Mouse (Mus musculus): ENCODE data around the gene Crlf2.

Gene Crlf2

DNA sequence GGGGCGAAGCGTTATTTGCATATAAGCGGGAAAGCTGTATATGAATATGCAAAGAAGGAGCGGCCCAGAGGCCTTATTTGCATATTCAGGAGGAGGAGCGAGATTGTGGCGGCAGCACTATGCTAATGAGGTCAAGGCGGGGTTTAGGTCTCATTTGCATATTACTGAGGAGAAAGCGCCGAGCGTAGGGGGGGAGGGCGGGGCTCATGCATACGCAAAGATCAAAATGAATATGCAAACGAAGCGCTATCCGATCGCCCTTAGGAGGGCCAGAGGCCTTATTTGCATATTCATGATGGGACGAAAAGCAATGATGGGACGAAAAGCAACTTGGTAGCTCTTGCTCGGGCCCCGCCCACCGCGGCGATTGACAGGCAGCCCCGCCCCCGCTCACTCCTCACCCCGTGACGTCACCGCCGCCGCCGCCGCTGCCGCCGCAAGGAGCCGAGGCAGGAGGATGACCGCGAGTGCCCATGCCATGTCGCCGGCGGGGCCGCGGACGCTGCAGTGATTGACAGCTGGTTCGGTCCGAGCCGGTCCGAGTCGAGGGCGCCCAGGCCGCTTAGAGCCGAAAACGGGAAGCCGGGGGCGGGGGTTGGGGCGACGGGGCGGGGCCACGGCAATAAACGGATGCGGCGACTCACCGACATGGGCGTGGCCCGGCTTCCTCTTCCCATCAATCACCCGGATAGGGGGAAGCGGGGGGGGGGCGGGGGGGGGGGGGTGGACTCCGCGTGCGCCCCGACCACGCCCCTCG lies at the start of gene Crlf2:
TSS of gene Crlf2 (minus strand) at position 590 of the 757 bp plus-strand sequence.
- DNase-seq = peak; percentile 95 to 98

DNA sequence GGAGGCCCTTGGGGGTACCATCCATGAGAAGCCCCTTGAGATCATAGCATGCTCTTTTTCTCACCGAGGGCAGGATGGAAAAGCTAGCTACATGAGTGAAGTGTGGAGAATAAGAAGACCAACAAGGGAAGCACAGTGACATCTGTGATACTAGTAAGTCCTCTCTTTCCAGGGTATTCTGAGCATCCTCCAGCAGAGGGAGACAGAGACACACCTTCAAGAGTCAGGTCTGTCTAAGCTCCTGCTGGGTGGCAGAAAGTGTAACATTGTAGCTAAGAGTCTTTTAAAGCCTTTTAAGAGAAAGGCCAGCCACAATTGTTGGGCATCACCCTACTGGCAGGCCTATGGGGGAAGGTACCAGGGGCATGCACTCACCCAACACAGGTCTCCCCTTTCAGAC lies 43.8 kb upstream of the Crlf2 start:
- DNase-seq = peak in 1 of 2 experiments; percentile 2

DNA sequence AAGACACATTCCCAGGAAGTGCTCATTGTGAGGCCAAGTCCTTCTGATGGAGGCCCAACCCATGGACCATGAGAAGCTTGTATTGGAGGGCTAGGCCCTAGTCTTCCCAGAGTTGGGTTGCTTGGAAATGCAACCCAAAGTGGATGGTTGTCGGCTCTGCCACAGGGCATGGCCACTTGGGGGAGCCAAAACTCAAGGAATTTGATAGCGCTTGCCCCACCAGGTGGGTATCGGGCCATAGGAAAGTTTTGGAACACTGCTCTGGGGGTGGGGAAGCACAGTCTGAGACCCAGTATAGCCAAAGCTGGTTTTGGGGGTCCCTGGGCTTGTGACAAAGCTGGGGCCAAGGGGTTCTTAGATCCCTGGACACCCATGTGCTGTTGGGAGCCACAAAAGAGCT lies 42.3 kb upstream of the Crlf2 start:
- peak; percentile 8 to 32 for DNase-seq

DNA sequence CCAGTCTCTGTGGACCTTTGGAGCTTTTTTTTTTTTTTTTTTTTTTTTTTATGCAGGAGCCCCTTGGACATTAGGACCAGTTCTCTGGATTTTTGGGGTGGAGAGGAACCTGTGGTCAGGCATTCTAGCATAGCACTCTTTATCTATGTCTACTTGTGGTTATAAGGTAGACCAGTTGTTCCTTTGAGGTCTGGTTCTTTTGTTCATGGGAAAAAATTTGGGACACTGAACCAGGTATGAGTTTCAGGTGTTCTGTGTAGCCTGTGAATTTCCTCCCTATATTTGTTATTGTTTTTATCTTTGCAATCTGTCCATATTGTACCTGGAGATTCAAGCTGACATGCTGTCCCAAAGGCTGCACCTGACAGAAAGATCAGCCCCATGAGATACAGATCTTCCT lies 40.1 kb upstream of the Crlf2 start:
- no peak for DNase-seq

DNA sequence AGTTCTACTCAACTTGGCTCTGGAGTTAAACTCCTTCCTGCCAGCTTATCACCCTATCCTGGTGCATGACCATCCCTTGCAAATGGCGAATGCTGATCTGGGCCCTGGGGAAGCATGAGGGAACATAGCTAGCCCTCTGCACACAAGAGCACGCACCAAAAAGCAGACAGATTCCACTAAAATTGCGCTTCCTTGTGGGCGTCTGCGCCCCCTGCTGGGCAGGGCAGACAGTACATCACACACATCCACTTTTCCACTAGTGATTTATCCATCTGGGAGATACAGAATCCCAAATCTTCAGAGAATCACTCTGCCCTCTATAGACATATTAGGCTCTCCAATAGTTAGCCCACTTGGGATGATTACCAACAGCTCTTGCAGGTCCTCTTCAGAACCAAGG lies 37.9 kb upstream of the Crlf2 start:
- DNase-seq = no peak

DNA sequence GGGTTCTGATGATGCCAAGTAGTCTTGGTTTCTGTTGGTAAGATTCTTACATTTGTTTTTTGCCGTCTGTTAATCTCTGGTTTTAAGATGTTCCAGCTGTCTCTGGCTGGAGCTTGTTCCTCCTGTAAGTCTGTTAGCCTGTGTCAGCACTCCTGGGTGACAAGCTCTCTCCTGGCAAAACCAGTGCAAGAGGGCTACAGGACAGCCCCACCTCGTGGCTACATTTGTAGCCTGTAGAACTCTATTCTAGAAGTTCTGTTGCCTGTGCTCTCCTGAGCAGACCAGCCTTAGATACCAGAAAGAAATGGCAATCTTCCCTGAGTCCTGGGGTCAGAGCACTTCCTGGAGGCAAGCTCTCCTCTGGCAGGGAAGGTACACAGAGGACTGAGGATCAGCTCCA lies 4.0 kb upstream of the Crlf2 start:
- no peak for DNase-seq

DNA sequence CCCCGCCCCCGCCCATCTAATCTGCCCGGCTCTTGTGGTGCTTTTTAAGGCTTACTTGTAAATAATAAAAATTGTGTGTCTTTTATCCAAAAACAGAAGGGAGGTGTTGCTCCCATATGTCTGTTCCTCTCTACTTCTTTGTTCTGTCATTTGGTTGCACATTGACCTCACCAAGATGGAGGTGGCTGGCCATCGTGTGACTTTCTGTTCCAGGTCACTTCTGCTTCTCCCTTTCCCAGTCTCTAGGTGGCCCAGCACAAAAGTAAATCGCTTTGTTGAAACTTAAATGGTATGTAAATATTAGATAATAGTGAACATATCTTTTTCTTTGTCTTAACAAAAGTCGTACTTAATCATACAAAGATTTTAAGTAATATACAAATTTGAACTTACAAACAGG lies 398 bp upstream of the Crlf2 start:
- peak in 1 of 2 experiments; percentile 8 for DNase-seq

DNA sequence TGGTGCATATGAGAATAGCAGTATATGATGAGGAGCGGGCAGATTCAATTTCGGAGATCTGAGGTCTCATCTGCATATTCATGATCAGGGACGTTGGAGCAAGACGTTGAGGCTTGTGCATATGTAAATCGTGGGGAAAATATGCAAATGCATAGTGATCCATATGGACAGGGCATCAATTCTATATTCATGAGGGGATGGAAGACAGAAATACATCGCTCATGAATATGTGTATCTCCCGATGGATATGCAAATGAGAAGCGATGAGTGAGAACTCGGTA lies 730 bp downstream of the Crlf2 start:
- no peak for DNase-seq

DNA sequence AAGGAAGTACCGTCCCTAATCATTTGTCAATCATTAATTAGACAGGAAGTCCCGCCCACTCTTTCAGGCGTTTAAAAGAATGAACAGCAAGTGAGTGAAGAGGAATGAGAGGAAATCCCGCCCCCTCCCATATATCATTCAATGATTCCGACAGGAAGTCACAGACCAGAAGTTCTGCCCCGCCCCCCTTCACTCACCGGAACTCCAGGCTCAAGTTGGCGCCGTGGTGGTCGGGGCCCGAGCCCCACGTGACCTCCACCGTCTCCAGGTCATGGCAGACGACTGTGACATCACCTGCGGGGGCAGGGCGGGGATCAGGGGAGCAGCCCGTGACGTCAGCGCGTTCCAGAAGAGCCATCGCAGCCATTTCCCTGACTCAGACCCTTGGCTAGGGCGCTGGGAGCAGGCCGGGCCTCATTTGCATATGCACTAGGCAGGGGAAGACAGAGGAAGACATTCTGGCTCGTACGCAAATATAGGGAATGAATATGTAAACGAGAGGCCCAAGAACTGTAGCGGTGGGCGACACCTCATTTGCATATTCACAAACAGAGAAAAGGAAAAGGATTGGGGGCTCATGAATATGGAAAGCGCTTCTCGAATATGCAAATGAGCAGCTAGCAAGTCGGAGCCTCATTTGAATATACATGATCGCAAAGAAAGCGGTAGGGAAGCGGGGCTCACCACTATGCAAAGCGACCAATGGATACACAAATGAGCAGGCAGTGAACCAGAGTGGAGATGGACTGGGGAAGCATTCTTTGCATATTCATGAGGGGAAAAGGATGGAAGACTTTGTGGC lies 1.3 kb downstream of the Crlf2 start:
- peak; percentile 98 to 99 for DNase-seq

DNA sequence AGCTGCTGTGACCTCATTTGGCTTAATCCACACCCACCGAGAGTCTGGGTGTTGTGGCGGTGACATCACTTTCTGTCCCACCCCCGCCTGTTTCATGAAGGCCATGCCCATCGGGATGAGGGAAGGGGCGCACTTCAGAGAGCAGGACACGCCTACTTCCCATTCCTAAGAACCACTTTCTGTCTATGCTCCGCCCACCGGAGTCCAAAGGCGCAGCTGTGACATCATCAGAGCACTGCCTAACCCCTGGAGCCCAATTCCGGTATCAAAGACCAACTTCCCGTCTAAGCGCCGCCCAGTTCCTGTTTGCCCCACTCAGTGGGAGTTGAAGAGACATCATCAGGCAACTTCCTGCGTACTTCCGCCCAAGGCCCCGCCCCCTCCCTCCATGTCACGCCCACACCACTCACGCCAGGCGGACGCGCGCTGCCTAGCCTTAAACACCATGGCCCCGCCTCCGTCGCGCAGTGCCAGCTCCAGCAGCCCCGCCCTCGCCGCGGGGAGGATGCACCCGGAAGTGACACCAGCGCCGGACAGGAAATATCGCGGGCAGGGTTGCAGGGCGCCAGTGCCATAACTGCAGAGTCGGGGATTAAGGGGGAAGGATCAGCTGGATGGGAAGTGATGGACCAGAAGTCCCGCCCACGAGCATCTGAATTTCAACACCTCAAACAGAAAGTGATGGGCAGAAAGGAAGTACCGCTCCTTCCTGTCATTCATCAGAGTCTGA lies 2.0 kb downstream of the Crlf2 start:
- DNase-seq = peak; percentile 93 to 95

DNA sequence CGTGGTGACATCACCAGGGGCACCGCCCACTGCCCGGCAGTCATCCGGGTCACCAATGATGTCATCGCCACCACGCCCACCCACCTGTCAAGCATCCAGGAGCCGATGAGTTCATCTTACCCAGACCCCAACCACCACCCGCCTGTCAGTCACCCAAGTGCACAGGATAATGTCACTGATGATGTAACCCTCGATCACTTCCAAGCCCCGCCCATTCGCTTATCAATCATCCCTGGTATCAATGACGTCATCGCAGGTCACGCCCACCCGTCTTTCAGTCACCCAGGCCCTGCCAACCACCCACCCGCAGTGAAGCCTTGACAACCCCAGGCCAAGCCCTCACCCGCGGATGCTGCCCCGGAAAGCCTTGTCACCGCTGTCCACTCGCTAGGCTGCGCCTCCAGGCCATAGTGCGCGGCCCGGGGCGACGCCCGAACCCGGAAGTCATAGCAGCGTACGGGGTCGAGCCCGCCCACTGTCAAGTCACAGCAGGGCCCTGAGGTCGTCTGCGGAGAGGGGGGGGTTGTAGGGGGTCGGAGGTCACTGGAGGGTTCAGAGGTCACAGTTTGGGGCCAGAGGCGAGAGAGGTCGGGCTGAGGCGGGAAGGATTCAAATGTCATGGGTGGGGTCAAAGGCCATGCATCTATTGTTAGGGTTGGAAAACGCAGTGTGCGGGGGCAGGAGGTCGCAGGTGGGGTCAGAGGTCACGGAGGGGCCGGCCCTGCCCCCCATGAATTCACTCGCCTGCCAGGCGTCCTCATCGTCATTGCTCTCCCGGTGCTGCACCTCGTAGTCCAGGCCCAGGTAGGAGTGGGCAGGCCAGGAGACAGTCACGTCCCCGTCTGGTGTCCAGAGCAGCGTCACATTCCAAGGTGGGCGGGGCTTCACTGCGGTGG lies 2.9 kb downstream of the Crlf2 start:
- DNase-seq = peak; percentile 48 to 63

DNA sequence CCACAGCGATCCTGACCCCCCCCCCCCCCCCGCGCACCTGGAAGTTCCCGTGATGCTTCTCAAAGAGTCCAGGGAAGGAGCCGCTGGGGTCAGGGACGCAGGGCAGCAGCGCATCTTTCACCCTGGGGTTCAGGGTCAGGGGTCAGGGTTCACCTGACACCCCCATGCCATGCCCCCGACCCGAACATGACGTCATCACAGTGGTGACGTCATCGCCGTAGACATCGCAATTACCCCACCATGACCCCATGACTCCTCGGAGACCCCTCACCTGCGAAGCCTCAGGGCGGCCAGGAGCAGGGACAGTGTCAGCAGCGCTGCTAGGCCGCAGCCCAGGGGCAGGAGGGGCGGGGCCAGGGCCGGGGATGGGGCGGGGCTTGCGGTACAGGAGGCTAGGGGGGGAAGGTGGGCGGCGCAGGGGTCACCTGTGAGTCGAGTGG lies 3.5 kb downstream of the Crlf2 start:
- DNase-seq = no peak

DNA sequence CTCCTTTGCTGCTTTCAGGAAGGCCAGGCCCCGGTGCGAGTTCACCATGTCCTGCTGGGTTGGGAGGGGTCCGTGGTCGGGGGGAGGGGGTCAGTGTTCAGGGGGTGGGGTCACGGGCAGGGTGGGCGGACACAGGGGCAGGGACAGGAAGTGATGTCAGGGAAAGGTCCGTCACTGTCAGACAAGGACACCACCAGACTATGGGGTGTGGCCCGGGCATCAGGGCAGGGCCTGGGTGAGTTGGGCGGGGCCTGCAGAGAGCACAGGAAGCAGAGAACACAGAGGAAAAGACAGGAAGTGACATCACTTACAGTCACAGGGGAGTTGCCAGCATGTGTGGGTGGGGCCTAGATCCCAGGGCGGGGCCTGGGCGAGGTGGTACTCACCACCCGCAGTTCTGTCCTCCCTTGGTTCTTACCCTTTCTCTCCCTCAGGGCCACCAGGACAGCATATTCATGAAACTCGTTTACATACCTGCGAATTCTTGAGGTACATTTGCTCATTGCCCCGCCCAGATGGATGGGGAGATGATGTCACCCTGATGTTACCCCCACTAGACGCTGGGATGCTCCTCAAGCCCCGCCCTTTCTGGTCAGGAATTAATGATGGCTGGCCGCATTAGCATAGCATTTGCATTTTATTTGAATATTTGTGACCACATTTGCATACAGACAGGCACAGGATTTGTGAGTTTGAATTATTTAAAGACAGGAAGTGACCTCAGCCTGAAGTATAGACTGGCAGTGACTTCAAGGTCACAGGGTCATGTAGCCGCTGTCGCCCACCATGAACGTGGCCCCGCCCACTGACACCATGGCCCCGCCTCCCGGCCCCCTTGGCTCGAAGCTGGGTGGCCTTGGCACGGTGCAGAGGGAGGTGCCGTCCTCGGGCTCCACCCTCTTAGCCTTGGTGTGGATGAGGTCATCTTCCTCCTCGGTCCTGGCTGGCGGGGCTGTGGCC lies 4.4 kb downstream of the Crlf2 start:
- peak in 1 of 2 experiments; percentile 35 for DNase-seq

DNA sequence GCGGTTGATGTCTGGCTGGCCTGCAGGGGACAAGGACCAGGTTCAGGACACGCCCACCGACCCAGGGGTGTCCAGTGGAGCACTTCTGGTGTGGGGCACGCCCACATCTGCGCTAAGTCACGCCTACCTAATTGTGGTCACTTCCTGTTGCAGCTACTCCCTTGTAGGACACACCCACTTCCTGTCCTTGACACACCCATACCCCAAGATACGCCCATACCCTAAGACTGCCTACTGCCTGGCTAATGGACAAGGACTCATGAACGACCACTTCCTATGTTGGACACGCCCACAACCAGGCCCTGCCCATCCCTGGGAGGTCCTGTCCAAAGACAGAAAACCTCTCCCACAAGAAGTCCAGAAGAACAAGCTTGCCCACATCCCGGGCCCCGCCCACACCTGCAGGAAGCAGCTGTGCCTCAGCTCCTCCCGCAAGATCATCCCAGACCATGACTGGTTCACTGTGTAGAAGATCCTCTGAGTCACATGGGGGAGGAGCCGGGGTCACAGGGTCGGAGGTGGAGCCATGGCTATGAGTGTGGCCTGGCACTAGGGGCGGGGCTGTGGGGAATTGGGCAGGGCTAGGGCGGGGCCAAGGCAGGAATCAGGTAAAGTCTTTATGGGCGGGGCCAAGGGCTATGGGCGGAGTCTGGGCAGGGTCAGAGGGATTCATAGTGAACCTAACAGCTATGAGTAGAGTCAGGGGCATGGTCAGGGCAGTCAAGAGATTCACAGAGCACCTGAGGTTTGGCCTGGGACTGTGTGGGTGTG lies 5.4 kb downstream of the Crlf2 start:
- DNase-seq = peak in 1 of 2 experiments; percentile 22

DNA sequence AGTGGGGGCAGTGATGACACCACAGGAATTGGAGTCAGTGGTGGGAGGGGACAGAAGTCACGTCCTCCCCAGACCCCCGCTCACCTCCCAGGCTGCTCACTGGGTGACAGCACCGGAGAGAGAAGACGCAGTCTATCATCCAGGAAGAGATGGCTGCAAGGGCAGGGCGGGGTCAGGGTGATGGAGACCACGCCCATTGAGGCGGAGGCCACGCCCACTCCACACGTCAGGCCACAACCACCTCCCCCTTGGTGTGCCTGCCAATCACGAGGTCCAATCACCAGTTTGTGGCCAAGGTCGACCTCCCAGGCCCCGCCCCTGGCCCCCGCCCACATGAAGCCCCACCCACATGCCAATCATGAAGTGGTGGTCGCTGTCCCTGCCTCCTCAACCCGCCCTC lies 6.3 kb downstream of the Crlf2 start:
- peak in 1 of 2 experiments; percentile 6 for DNase-seq

DNA sequence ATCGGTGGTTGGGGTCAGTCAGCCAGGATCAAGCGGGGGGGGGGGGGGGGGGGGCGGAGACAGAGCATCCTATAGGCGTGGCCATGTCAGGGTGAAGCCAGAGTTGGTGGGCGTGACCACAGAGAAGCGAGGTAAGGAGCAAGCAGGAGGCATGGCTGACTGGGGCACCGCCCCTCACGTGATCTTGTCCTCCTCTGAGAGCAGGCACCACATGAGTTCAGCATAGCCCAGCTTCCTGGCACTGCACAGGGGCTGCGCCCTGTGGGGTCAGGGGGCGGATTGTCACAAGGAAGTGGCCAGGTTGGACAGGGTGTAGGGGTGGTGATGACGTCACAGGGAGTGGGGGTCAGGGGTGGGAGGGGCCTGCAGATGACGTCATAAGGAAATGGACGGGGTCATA lies 6.7 kb downstream of the Crlf2 start:
- DNase-seq = no peak

DNA sequence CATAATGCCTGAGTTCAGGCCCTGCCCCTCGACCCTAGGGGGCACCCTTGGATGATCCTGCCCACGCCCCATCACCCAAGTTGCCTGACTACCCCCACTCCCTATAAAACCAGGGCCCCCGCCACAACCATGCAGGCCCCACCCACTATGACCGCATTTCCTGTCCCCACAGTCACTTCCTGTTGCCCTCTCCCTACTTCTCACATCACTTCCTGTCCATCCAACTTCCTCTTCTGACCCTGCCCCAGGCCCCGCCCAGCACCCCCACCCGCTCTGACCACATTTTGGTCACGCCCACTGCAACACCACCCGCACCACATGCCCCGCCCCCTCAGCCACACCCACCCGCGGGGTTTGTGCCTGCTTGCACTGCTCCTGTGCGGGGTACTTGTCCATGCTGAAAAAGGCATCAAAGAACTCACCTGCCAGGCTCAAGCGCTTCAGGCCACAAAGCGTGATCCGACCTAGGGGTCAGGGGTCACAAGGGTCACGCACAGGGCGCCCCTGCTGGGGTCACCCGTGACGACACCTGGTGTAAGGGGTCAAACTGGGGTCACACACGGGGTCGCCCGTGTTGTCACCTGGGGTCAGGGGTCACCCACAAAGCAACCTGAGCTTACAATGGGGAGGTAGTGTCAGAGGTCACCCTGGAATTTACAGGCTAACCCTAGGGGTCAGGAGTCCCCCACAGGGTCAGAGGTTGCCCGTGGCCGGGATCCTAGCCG lies 7.6 kb downstream of the Crlf2 start:
- peak in 1 of 2 experiments; percentile 14 for DNase-seq

DNA sequence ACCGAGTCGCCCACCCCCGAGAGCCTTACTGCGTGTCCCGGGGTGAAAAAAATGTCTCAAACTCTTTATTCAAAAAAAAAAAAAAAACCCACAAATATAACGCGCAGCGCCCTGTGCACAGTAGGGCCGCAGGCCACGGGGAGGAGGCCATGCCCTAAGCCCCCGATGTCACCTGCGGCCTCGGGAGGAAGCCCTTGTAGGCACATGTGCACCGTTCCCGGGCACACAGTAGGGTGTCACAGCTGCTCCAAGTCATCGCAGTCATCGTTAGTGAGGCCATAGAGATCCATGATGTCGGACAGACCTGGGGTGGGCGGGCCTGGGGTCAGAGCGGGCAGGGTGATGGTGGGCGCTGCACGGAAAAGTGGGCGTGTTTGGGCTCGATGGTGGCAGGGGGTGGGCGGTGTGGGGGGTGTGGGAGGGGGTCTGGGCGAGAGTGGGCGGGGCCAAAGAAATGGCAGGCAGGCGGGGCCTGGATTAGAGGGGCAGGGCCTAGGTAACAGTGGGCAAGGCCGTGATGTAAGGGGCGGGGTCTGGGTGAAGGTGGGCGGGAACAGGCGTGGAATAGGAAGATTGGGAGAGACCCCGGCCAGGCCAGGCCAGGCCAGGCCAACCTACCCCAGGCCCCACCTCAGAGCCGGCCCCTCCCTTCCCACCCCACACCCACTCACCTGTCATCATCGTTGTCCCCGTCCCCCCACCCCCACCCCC lies 8.4 kb downstream of the Crlf2 start:
- DNase-seq = no peak

DNA sequence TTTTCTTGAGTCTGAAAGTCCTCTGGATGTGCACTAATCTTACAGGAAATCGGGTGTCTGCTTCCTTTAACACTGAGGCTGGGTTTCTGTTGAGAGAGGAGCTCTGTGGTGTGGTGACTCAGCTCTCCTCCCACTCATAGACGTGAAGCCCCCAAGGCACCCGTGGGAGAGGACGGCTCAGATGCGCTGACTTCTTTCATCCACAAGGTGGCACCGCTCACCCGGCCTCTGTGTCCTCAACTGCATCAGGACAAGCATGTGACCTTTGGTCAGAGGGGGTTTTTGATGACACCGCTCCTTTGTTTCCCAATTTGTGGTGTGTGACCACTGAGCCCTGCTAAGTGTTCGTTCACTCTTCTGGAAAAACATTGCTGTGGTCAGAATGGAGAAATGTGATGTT lies 10.1 kb downstream of the Crlf2 start:
- peak in 1 of 2 experiments; percentile 8 for DNase-seq
